Mouse (Mus musculus) stomach, embryonic 14.5 days (tissue): ENCODE measurements around the gene 2900026A02Rik. TPM values are rescaled to one million over a fixed set of nuclear protein-coding genes. Genes with fewer than 3 reads are reported as not detected.

Source experiments
- ATAC-seq: fragments of 200-750 bp; cut with Nextera tagmentation; 2 replicates; pipeline ENCODE4 v1.8.0; 2017; ENCODE audit warnings: low read depth, moderate TSS enrichment; ENCODE audit not compliant: insufficient number of reproducible peaks, insufficient read depth, low FRiP score
- H3K27ac ChIP-seq: fragments of 300-500 bp; sonication (generic); 2 replicates; pipeline ENCODE4 v1.5.1; 2014; ENCODE audit warnings: mild to moderate bottlenecking, low read length, moderate library complexity, mixed read lengths
- H3K27me3 ChIP-seq: fragments of 300-500 bp; sonication (generic); 2 replicates; pipeline ENCODE4 v1.6.1; 2014; ENCODE audit warnings: low read length, control low read depth, mixed read lengths; ENCODE audit not compliant: control insufficient read depth, insufficient read depth
- H3K36me3 ChIP-seq: fragments of 300-500 bp; sonication (generic); 2 replicates; pipeline ENCODE4 v1.6.1; 2014; ENCODE audit warnings: mild to moderate bottlenecking, control low read depth, low read length, moderate library complexity, mixed read lengths; ENCODE audit not compliant: control insufficient read depth, insufficient read depth
- H3K4me1 ChIP-seq: fragments of 300-500 bp; sonication (generic); 2 replicates; pipeline ENCODE4 v1.6.1; 2014; ENCODE audit warnings: low read length, control low read depth, mixed read lengths; ENCODE audit not compliant: control insufficient read depth, insufficient read depth
- H3K4me2 ChIP-seq: fragments of 300-500 bp; sonication (generic); replicated peaks from 2 replicates; pipeline ENCODE4 v1.6.1; 2014; ENCODE audit warnings: low read depth, low read length, control low read depth
- H3K4me3 ChIP-seq: fragments of 300-500 bp; sonication (generic); 2 replicates; pipeline ENCODE4 v1.5.1; 2014; ENCODE audit warnings: low read depth, low read length, control low read depth
- H3K9ac ChIP-seq: fragments of 300-500 bp; sonication (generic); replicated peaks from 2 replicates; pipeline ENCODE4 v1.6.1; 2014; ENCODE audit warnings: low read depth, mild to moderate bottlenecking, control low read depth, low read length, moderate library complexity, mixed read lengths
- H3K9me3 ChIP-seq: fragments of 300-500 bp; sonication (generic); 2 replicates; pipeline ENCODE4 v1.6.1; 2016; ENCODE audit warnings: low read depth, low read length, control low read depth; ENCODE audit not compliant: control insufficient read depth
- WGBS: fragments of 180-500 bp; shearing (Covaris S2); extraction: QIAGEN DNeasy Blood & Tissue Kit; methylation state at CpG from one replicate; pipeline ENCODE4 v1.1.7; 2014; 5-methylcytosine and 5-hydroxymethylcytosine counted together
- polyA plus RNA-seq: library from polyadenylated mRNA; unstranded; fragments of >200 nt; fragmentation: Nextera tagmentation; extraction: Ambion mirVana; gene quantifications from 2 replicates; pipeline ENCODE4 v1.2.1, GENCODE M21; 2014

The 2900026A02Rik gene
- polyA plus RNA-seq, 1 experiment from 2014 or later, result 9.2 TPM

DNA sequence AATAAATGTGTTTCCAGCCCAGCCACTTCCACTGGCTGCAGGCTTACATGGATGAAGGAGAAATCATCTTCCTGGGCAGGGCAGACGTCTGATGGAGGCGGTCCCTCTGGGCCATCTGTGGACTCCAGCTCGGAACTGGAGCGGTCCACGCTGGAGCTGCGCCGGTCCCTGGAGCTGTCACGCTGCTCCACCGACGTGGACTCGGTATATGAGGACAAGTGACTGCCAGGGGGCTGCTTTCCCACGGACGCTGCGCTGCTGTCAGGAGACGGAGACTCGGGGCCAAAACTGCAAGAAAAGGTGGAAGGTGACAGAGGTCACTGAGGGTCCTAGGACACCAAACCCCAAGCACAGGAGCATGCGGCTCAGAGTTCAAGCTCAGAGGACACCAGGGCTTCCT lies 123.5 kb downstream of the 2900026A02Rik start:
- Histone ChIP-seq H3K4me1 (no peaks in the 10 kb centered on the region), H3K9me3 (no peaks in the 10 kb centered on the region), H3K27ac (no peak overlapping the region), H3K4me3 (no peak overlapping the region), H3K4me2 (no peak overlapping the region), H3K27me3 (no peaks in the 10 kb centered on the region), H3K36me3 (peaks cover 8% of the 10 kb centered on the region), H3K9ac (no peak overlapping the region)
- no peak for ATAC-seq
- 92% methylated on average over 17 of the region's 17 CpGs for WGBS

DNA sequence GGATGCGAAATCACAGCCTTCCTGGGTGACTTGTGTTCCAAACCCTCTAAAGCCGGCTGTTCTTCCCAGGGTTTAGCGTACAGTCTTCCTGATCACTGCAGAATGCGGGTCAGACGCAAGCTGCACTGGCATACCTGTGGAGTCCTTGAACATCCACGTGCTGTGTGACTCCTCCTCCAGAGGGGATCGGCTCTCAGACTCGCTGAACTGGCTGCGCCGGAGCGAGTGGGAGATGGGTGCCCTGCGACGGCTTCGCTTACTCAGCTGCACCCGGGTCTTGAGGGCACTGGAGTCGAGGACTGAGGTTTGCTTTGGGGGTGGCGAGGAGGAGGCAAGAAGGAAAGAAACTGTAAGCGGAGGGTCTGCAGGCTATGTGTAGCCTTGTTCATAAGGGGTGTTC lies 125.6 kb downstream of the 2900026A02Rik start:
- Histone ChIP-seq H3K9ac (no peak overlapping the region), H3K27me3 (no peaks in the 10 kb centered on the region), H3K4me1 (no peaks in the 10 kb centered on the region), H3K36me3 (peaks cover 8% of the 10 kb centered on the region), H3K4me2 (no peak overlapping the region), H3K9me3 (no peaks in the 10 kb centered on the region), H3K27ac (no peak overlapping the region), H3K4me3 (no peak overlapping the region)
- ATAC-seq, result no peak
- 80% methylated on average over 18 of the region's 18 CpGs for WGBS

DNA sequence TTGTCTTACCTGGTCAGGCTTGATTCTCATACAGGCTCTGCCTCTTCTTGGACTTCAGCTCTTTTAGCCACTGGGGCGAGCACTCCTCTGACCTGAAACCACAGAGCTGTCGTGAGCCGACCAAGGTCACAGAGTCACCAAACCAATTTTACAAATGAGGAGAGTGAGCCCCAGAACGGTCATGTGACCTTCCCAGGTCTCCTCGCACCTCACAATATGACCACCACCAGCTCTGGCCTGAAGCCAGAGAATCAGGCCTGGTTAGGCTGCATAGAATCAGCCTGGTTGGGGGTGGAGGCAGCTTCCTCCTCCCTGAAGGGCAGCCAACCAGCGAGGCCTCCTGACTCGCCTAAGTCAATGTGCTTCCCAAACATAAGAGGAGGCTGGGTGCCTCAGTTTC lies 128.6 kb downstream of the 2900026A02Rik start:
- H3K9me3 ChIP-seq, result no peaks in the 10 kb centered on the region
- no peaks in the 10 kb centered on the region for H3K4me1 ChIP-seq
- no peak overlapping the region for H3K9ac ChIP-seq
- WGBS, result 71% methylated on average over 7 of the region's 7 CpGs
- peaks cover 4% of the 10 kb centered on the region for H3K36me3 ChIP-seq
- no peaks in the 10 kb centered on the region for H3K27me3 ChIP-seq
- no peak for ATAC-seq
- H3K4me3 ChIP-seq, result no peak overlapping the region
- H3K4me2 ChIP-seq, result no peak overlapping the region
- H3K27ac ChIP-seq, result no peak overlapping the region

DNA sequence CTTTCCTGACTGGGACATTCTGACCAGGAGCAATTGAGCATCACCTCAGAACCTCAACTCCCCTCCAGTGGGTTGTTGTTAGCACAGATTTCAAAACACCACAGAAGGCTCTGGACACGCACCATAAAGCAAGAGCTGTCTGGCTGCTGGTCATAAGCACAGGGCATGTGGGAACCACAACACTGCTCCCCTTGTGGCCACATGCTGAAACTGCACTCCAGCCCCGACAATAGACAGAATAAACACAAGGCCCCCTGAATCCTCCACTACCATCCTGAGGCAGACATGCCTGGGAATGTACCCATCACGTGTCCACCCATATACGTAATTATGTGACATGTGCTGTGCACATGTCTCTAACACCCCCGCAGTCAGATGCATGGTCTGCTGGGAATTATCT lies 129.9 kb downstream of the 2900026A02Rik start:
- Histone ChIP-seq H3K4me3 (no peak overlapping the region), H3K9ac (no peak overlapping the region), H3K27me3 (no peaks in the 10 kb centered on the region), H3K9me3 (no peaks in the 10 kb centered on the region), H3K4me1 (no peaks in the 10 kb centered on the region), H3K36me3 (peaks cover 1% of the 10 kb centered on the region; the same call in 1 of the 2 replicates), H3K4me2 (no peak overlapping the region), H3K27ac (no peak overlapping the region)
- WGBS, result 59% methylated on average over 5 of the region's 5 CpGs
- no peak for ATAC-seq

DNA sequence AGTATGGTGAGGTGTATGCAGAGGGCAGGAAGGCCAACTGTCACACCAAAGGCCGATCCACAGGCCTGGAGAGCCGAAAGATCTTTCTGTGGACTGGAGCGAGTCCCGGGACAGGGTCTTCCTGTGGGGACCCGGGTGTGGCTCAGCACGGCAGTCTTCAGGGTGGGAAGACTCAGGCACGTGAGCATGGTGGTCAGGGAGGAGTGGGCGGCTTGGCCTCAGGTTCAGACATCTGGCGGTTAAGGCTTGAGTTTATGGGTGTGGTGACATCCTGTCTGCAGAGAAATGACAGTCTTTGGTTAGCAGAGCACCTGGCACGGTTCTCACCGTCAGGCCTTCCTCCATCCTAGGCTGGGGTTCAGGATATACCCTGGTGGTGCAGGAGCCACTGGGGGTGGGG lies 130.3 kb downstream of the 2900026A02Rik start:
- no peaks in the 10 kb centered on the region for H3K9me3 ChIP-seq
- no peak for ATAC-seq
- H3K4me3 ChIP-seq, result no peak overlapping the region
- H3K4me1 ChIP-seq, result no peaks in the 10 kb centered on the region
- H3K36me3 ChIP-seq, result no peaks in the 10 kb centered on the region; the same call in 1 of the 2 replicates
- H3K9ac ChIP-seq, result no peak overlapping the region
- H3K4me2 ChIP-seq, result no peak overlapping the region
- no peaks in the 10 kb centered on the region for H3K27me3 ChIP-seq
- no peak overlapping the region for H3K27ac ChIP-seq
- WGBS, result 85% methylated on average over 11 of the region's 11 CpGs

DNA sequence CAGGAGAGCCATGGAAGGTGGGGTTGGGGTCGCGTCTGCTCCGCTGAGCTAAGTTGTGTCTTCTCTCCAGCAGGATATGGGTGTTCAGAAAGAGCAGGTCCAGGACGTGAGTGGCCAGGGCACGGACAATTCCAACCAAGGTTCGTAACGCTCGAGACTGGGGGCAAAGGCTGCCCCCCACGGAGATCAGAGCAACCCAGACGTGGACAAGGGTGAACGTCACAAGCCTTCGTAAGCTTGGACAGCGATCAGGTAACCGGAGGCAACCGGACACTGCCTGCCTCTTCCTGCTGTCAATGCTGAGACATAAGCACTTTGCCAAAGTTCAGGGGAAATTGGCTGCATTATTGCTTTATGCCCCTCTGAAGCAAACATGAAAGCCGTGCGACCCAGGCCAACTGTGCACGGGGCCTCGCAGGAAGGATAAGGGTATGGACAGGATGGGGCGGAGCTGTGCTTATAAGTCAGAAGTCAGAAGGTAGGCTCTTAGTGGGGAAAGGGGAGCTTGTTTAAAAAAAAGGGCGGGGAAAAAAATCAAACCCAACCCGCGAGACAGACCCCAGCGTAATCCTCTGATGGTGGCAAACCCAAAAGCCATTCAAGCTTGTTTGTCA lies 130.9 kb downstream of the 2900026A02Rik start:
- H3K9me3 ChIP-seq, result no peaks in the 10 kb centered on the region; the same call in 1 of the 2 replicates
- H3K27me3 ChIP-seq, result no peaks in the 10 kb centered on the region
- H3K27ac ChIP-seq, result no peak overlapping the region
- WGBS, result 85% methylated on average over 24 of the region's 24 CpGs
- H3K9ac ChIP-seq, result no peak overlapping the region
- no peak for ATAC-seq
- H3K4me1 ChIP-seq, result no peaks in the 10 kb centered on the region
- H3K36me3 ChIP-seq, result no peaks in the 10 kb centered on the region; the same call in 1 of the 2 replicates
- H3K4me3 ChIP-seq, result no peak overlapping the region
- no peak overlapping the region for H3K4me2 ChIP-seq

DNA sequence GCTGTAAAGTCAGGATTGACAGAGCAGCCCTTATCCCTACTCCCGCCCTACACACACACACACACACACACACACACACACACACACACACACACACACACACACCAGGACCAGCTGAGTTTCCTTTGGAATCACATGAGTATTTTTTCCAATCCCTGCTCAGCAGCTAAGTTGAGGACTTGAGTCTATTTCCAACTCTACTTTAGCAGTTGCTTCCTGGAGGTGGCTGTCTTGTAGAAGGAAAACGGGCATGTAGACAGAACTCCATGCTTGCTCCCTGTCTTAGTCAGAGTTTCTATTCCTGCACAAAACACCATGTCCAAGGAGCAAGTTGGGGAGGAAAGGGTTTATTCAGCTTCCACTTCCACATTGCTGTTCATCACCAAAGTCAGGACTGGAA lies 133.6 kb downstream of the 2900026A02Rik start:
- no peak overlapping the region for H3K4me3 ChIP-seq
- WGBS, result 66% methylated on average over 2 of the region's 2 CpGs
- H3K9me3 ChIP-seq, result no peaks in the 10 kb centered on the region; the same call in 1 of the 2 replicates
- H3K36me3 ChIP-seq, result no peaks in the 10 kb centered on the region; the same call in 1 of the 2 replicates
- no peak for ATAC-seq
- no peak overlapping the region for H3K4me2 ChIP-seq
- H3K4me1 ChIP-seq, result no peaks in the 10 kb centered on the region
- no peaks in the 10 kb centered on the region for H3K27me3 ChIP-seq
- no peak overlapping the region for H3K27ac ChIP-seq
- no peak overlapping the region for H3K9ac ChIP-seq

DNA sequence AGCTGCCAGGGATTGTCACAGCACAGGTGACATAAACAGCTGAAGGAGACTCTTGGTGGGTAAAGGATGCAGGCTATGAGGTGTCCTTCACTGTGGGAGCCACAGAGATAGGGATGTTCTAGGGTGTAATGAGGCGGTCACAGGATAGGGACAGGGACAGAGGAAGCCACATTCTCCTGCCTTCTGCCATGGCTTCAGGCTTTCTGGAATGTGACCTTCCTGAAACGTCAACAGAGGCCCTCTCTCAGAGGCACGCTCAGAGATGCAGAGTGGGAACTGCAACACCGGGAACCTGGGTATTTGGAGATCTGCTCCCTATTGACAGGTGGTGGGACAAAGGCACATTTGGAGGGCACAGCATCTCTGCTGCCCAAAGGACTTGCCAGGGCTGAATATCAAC lies 134.0 kb downstream of the 2900026A02Rik start:
- H3K9ac ChIP-seq, result no peak overlapping the region
- ATAC-seq, result no peak
- WGBS, result 50% methylated on average over 4 of the region's 4 CpGs
- no peaks in the 10 kb centered on the region for H3K27me3 ChIP-seq
- H3K4me3 ChIP-seq, result no peak overlapping the region
- no peak overlapping the region for H3K27ac ChIP-seq
- no peaks in the 10 kb centered on the region for H3K36me3 ChIP-seq
- H3K4me1 ChIP-seq, result no peaks in the 10 kb centered on the region
- no peaks in the 10 kb centered on the region; the same call in 1 of the 2 replicates for H3K9me3 ChIP-seq
- H3K4me2 ChIP-seq, result no peak overlapping the region

DNA sequence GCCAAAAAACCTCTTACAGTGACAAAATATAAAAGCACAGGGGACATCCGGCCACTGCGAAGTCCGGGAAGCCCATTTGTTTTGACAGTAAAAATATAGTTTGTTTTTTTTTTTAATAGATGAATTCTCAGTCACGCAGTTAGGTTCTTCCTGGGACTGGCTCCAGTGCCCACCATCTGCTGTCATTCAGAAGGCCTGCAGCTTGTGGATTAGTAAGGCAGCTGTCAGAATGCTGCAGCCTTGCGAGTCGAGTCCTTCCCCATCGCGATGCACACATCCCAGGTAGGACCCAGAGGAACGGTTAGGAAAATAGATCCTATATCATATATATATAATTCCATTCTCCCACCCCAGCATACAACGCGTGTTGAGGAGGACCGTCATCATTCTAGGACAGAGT lies 134.6 kb downstream of the 2900026A02Rik start:
- no peak overlapping the region for H3K4me3 ChIP-seq
- 69% methylated on average over 12 of the region's 12 CpGs for WGBS
- no peak overlapping the region for H3K27ac ChIP-seq
- no peaks in the 10 kb centered on the region; the same call in 1 of the 2 replicates for H3K9me3 ChIP-seq
- no peaks in the 10 kb centered on the region for H3K27me3 ChIP-seq
- H3K36me3 ChIP-seq, result no peaks in the 10 kb centered on the region
- ATAC-seq, result no peak
- H3K4me2 ChIP-seq, result no peak overlapping the region
- no peaks in the 10 kb centered on the region for H3K4me1 ChIP-seq
- no peak overlapping the region for H3K9ac ChIP-seq
